Mouse (Mus musculus) liver, embryonic 14.5 days (tissue): ENCODE data around the gene Adamts9. TPM values are rescaled to one million over a fixed set of nuclear protein-coding genes. Genes with fewer than 3 reads are reported as not detected.

ENCODE experiments used
- ATAC-seq: fragments of 200-750 bp; cut with Nextera tagmentation; 2 replicates; pipeline ENCODE4 v1.8.0; 2017; ENCODE audit warnings: moderate number of reproducible peaks, mild to moderate bottlenecking, moderate library complexity; ENCODE audit not compliant: insufficient read depth
- DNase-seq, 3 experiments: peaks; one replicate each; pipeline ENCODE4 v3.0.0-alpha.2; 2012 to 2013; ENCODE audit warnings: low read depth in 3 of 3, low spot score in 3 of 3
- H3K27ac ChIP-seq: fragments of 300-500 bp; sonication (generic); 2 replicates; pipeline ENCODE4 v1.5.1; 2014; ENCODE audit warnings: moderate library complexity, mild to moderate bottlenecking, control low read depth, inconsistent platforms
- H3K27me3 ChIP-seq: fragments of 300-500 bp; sonication (generic); 2 replicates; pipeline ENCODE4 v1.6.1; 2014; ENCODE audit warnings: mild to moderate bottlenecking, low read length, moderate library complexity; ENCODE audit not compliant: control insufficient read depth, insufficient read depth
- H3K36me3 ChIP-seq: fragments of 300-500 bp; sonication (generic); replicated peaks from 2 replicates; pipeline ENCODE4 v1.6.1; 2014; ENCODE audit warnings: low read depth; ENCODE audit not compliant: control insufficient read depth, insufficient read depth
- H3K4me1 ChIP-seq, 2 experiments: fragments of 200-500 bp in 1 of 2; fragments of 300-500 bp in 1 of 2; sonication (generic) in 1 of 2; replicated peaks; 2 replicates each; pipeline ENCODE4 v1.6.1; 2012 to 2014; ENCODE audit warnings: antibody characterized with exemption in 1 of 2, inconsistent platforms in 1 of 2, low read length in 1 of 2; ENCODE audit not compliant: control insufficient read depth in 2 of 2, insufficient read depth in 2 of 2
- H3K4me2 ChIP-seq: fragments of 300-500 bp; sonication (generic); 2 replicates; pipeline ENCODE4 v1.6.1; 2014; ENCODE audit warnings: low read depth, mild to moderate bottlenecking, control low read depth, moderate library complexity
- H3K4me3 ChIP-seq, 2 experiments: fragments of 200-500 bp in 1 of 2; fragments of 300-500 bp in 1 of 2; sonication (generic) in 1 of 2; 2 replicates each; pipeline ENCODE4 v1.5.1; 2012 to 2014; ENCODE audit warnings: low read depth in 2 of 2, low read length in 2 of 2, mild to moderate bottlenecking in 2 of 2, control low read depth in 1 of 2, inconsistent platforms in 1 of 2, moderate library complexity in 1 of 2; ENCODE audit not compliant: insufficient read depth in 1 of 2
- H3K9ac ChIP-seq: fragments of 300-500 bp; sonication (generic); replicated peaks from 2 replicates; pipeline ENCODE4 v1.6.1; 2014; ENCODE audit warnings: mild to moderate bottlenecking, control low read depth, moderate library complexity
- H3K9me3 ChIP-seq: fragments of 300-500 bp; sonication (generic); 2 replicates; pipeline ENCODE4 v1.6.1; 2016; ENCODE audit warnings: low read length, mixed read lengths; ENCODE audit not compliant: control insufficient read depth
- CTCF ChIP-seq: IDR thresholded peaks from 2 replicates; pipeline ENCODE4 v1.5.1; 2016; ENCODE audit warnings: antibody characterized with exemption, low read depth, control low read depth
- EP300 ChIP-seq: IDR thresholded peaks from 2 replicates; pipeline ENCODE4 v1.6.1; 2016; ENCODE audit warnings: antibody characterized with exemption, low read depth
- WGBS: fragments of 180-500 bp; shearing (Covaris S2); extraction: QIAGEN DNeasy Blood & Tissue Kit; methylation state at CpG from one replicate; pipeline ENCODE4 v1.1.7; 2014; ENCODE audit not compliant: insufficient replicate concordance; 5-methylcytosine and 5-hydroxymethylcytosine counted together
- polyA plus RNA-seq, 2 experiments: library from polyadenylated mRNA; depleted of rRNA in 1 of 2; stranded (reverse) in 1 of 2; unstranded in 1 of 2; fragments of >200 nt; fragmentation: Nextera tagmentation in 1 of 2; extraction: Ambion mirVana in 1 of 2; gene quantifications; 2 replicates each; pipeline versions ENCODE4 v1.2.1 to v1.2.3; 2012 to 2014

Gene Adamts9
- polyA plus RNA-seq (2012; rRNA removed) = 0.81 and 1.2 TPM in 2 replicates
- 0.50 and 0.54 TPM in 2 replicates for polyA plus RNA-seq (2014; fragmentation: Nextera tagmentation; extraction: Ambion mirVana)

- H3K9ac ChIP-seq = no peak within 1 kb of the TSS
- H3K27me3 ChIP-seq = peaks cover 44% of the 10 kb centered on the region
- H3K4me1 ChIP-seq = no peaks in the 10 kb centered on the region
- H3K4me3 ChIP-seq = peak within 1 kb of the TSS; percentile 38 to 59
- no peaks in the 10 kb centered on the region for H3K9me3 ChIP-seq
- ATAC-seq (peak; percentile 39), DNase-seq (no peak)
- 0% methylated on average over 51 of the region's 68 CpGs for WGBS
- TF ChIP-seq EP300 (no peak), CTCF (no peak)
- H3K27ac ChIP-seq = no peak within 1 kb of the TSS
- H3K4me2 ChIP-seq = peak within 1 kb of the TSS; percentile 47
- H3K36me3 ChIP-seq = no peaks in the 10 kb centered on the region
Observed at GRCm38 (mm10) chr6:92943057-92943781, at the start of gene Adamts9. Gene Adamts9, minus strand, starts transcription at chr6:92943492.

GRCm38 (mm10) chr6:92991616-92992015 is 48.3 kb upstream of the Adamts9 start:
- no peak for ATAC-seq
- WGBS = 19% methylated on average over 1 of the region's 1 CpGs

GRCm38 (mm10) chr6:92988620-92988998 is 45.3 kb upstream of the Adamts9 start:
- H3K9ac ChIP-seq = no peak overlapping the region
- H3K4me2 ChIP-seq = no peak overlapping the region
- DNase-seq = no peak
- no peaks in the 10 kb centered on the region for H3K4me1 ChIP-seq
- H3K27ac ChIP-seq = no peak overlapping the region
- no peaks in the 10 kb centered on the region for H3K27me3 ChIP-seq
- WGBS = 44% methylated on average over 10 of the region's 10 CpGs
- ATAC-seq = no peak
- H3K36me3 ChIP-seq = no peaks in the 10 kb centered on the region
- TF ChIP-seq EP300 (no peak), CTCF (no peak)
- no peaks in the 10 kb centered on the region for H3K9me3 ChIP-seq
- H3K4me3 ChIP-seq = no peak overlapping the region

More at GRCm38 (mm10) chr6:92991616-92992015, 48.3 kb upstream of the Adamts9 start:
- no peaks in the 10 kb centered on the region for H3K9me3 ChIP-seq
- no peak for DNase-seq
- H3K4me1 ChIP-seq = no peaks in the 10 kb centered on the region
- H3K4me2 ChIP-seq = no peak overlapping the region
- H3K36me3 ChIP-seq = no peaks in the 10 kb centered on the region
- H3K4me3 ChIP-seq = no peak overlapping the region
- TF ChIP-seq CTCF (no peak), EP300 (no peak)
- H3K27ac ChIP-seq = no peak overlapping the region
- no peaks in the 10 kb centered on the region for H3K27me3 ChIP-seq
- no peak overlapping the region for H3K9ac ChIP-seq

DNA sequence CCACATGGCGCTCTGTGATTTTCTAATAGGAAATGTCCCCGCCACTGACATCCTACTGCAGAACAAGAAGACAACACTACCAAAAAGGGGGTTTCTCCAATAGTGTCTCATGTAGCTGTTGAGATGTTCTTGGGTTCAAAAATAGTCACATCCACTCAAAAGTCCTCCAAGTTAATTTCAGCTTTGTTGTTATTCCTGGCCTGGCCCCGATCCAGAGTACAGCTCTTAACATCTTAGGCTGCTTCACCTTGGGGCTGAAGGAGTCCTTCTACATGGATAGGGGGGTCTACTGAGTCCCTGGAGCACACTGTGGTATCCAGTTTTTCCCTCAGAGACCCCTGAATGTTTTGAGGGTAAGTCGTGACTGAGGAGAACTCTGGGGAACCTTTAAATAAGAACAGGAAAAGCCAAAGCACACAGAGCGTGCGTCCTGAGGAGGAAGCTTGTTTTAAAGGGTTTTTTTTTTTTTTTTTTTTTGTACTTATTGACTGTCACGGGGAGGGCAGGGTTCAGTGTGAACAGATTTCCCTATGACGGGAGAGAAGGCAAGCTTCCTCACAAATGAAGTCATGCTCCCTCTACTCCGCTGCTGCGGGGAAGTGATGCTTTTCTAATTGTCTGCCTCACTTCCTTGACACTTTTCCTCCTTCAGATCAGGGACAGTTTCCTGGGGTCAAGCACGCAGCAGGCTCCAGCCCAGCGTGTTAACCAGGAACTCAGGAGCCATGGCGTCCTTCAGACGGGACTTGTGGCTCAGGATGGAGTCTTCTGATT is 44.7 kb upstream of the Adamts9 start:
- Histone ChIP-seq H3K27ac (no peak overlapping the region), H3K4me3 (no peak overlapping the region), H3K27me3 (no peaks in the 10 kb centered on the region), H3K4me1 (no peaks in the 10 kb centered on the region), H3K9me3 (no peaks in the 10 kb centered on the region), H3K9ac (no peak overlapping the region), H3K36me3 (no peaks in the 10 kb centered on the region), H3K4me2 (no peak overlapping the region)
- no peak for TF ChIP-seq CTCF
- TF ChIP-seq EP300 = no peak
- DNase-seq (peak in 1 of 3 experiments; percentile 0), ATAC-seq (no peak)
- WGBS = 19% methylated on average over 14 of the region's 14 CpGs

DNA sequence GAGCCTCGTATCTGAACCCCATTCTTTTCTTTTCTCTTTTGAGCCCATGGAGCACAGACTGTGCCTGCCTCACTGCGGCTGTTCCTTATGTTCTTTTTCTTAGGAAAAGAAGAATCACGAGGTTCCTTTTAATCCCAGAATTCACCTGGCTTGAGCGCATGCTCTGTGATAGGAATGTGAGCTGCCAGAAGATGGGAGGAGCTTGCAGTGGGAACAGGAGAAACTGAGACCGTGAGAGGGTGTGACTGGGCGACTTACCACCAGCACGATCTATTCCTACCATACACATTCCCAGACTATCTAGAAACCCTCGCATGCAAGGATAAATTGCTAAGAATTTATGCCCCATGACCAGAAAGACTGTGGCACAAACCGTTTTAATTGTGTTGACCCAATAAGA is 44.1 kb upstream of the Adamts9 start:
- no peak for DNase-seq
- no peaks in the 10 kb centered on the region for H3K36me3 ChIP-seq
- no peak overlapping the region for H3K4me3 ChIP-seq
- 69% methylated on average over 9 of the region's 9 CpGs for WGBS
- no peaks in the 10 kb centered on the region for H3K9me3 ChIP-seq
- no peak for ATAC-seq
- no peak overlapping the region for H3K4me2 ChIP-seq
- H3K27me3 ChIP-seq = no peaks in the 10 kb centered on the region
- TF ChIP-seq EP300 (no peak), CTCF (no peak)
- H3K27ac ChIP-seq = no peak overlapping the region
- no peaks in the 10 kb centered on the region for H3K4me1 ChIP-seq
- H3K9ac ChIP-seq = no peak overlapping the region
